In the genomic region with DNA sequence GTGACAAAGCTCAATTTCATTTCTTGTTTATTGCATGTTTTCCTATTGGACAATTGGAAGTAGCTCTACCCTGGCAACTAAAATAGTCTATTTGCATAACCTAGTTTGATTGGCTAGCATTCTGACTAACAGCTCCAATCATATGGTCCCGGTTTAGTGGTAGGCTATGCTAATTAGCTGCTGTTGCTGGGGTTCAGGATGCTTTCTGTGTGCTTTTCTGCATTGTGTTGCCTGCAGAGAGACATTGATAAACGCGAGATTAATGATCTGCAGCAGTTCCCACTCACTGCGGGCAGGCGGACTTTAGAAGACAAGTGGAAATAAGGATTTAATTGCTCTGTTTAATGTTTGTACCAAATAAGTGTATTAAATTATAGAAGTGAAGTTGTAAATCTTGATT, we compare ENCODE assay signal across 8 mouse cellular contexts.
DNase-seq lines count a peak whose midpoint lies in the region; ATAC-seq lines count a peak whose summit lies in the region.
"Had no signal": no experiment of that assay in that cellular context is flagged by ENCODE, and none has a peak within 500 bp of the region (broad histone marks: within the 10 kb centered on the region; RNA-seq: fewer than 3 reads in every experiment).

No protein-coding gene starts in this region.

- H3K36me3 ChIP-seq in embryonic facial prominence, embryonic 11.5 days (replicated peaks; ENCODE audit: control insufficient read depth, insufficient read depth, low read depth, low read length): no peaks in the 10 kb centered on the region
- no peaks in the 10 kb centered on the region for H3K36me3 ChIP-seq in stomach, embryonic 14.5 days (ENCODE audit: control insufficient read depth, insufficient read depth, low read length)

- 32% methylated on average over 5 of the region's 5 CpGs for WGBS in embryonic facial prominence, embryonic 11.5 days
- WGBS in large intestine, adult 2 months: 7% methylated on average over 5 of the region's 5 CpGs
- WGBS in stomach, embryonic 14.5 days: 15% methylated on average over 5 of the region's 5 CpGs

- no peaks in the 10 kb centered on the region for H3K27me3 ChIP-seq in embryonic facial prominence, embryonic 11.5 days (ENCODE audit: control insufficient read depth, insufficient read depth, low read length)
- no peaks in the 10 kb centered on the region for H3K27me3 ChIP-seq in stomach, embryonic 14.5 days (ENCODE audit: control insufficient read depth, insufficient read depth, low read length)

- peak; percentile 65; the same call in 1 of the 2 replicates for ATAC-seq in embryonic facial prominence, embryonic 11.5 days (replicated peaks; ENCODE audit: insufficient number of reproducible peaks, low FRiP score, low TSS enrichment, low read depth)
- ATAC-seq in stomach, embryonic 14.5 days (ENCODE audit: insufficient number of reproducible peaks, insufficient read depth, low FRiP score, low read depth): peak; percentile 82; the same call in 1 of the 2 replicates

- DNase-seq in ES-CJ7 (ENCODE audit: low read depth, low spot score) (peak; percentile 55), adipocyte (ENCODE audit: low spot score) (peak; percentile 86)
- DNase-seq in embryonic facial prominence, embryonic 11.5 days (ENCODE audit: low spot score): peak; percentile 76
- DNase-seq in heart, postnatal 4 days: peak; percentile 37
- peak; percentile 84 for DNase-seq in large intestine, adult 2 months (ENCODE audit: low read depth, low spot score)
- DNase-seq in lung, postnatal 36 days: peak; percentile 67

- H3K4me1 ChIP-seq in embryonic facial prominence, embryonic 11.5 days (ENCODE audit: control insufficient read depth, insufficient read depth, low read length): no peaks in the 10 kb centered on the region
- H3K4me1 ChIP-seq in stomach, embryonic 14.5 days (ENCODE audit: control insufficient read depth, insufficient read depth, low read length): peaks cover 15% of the 10 kb centered on the region; the same call in 1 of the 2 replicates

- no peak overlapping the region for H3K4me3 ChIP-seq in embryonic facial prominence, embryonic 11.5 days (ENCODE audit: low read depth, low read length)
- H3K4me3 ChIP-seq in stomach, embryonic 14.5 days (ENCODE audit: low read depth, low read length): no peak overlapping the region

- no peak overlapping the region for H3K9ac ChIP-seq in embryonic facial prominence, embryonic 11.5 days (replicated peaks; ENCODE audit: low read length)
- H3K9ac ChIP-seq in stomach, embryonic 14.5 days (replicated peaks; ENCODE audit: low read depth, low read length): no peak overlapping the region

- H3K27ac ChIP-seq in embryonic facial prominence, embryonic 11.5 days (replicated peaks; ENCODE audit: low read depth, low read length): no peak overlapping the region
- H3K27ac ChIP-seq in stomach, embryonic 14.5 days (ENCODE audit: low read length): no peak overlapping the region
- H3K27ac ChIP-seq: macrophage had no signal

- H3K4me2 ChIP-seq in embryonic facial prominence, embryonic 11.5 days (ENCODE audit: low read depth, low read length): no peak overlapping the region
- no peak overlapping the region for H3K4me2 ChIP-seq in stomach, embryonic 14.5 days (replicated peaks; ENCODE audit: low read depth, low read length)

- H3K9me3 ChIP-seq in embryonic facial prominence, embryonic 11.5 days (replicated peaks; ENCODE audit: control insufficient read depth, low read length): no peaks in the 10 kb centered on the region
- H3K9me3 ChIP-seq in stomach, embryonic 14.5 days (ENCODE audit: control insufficient read depth, low read depth, low read length): no peaks in the 10 kb centered on the region
